Mouse (Mus musculus) v-Abl transformed pro-B cells (cell line): Measurements from ENCODE around the gene Tdrd9.

ENCODE experiments used
- in situ Hi-C, 2 experiments: fragments of 400-800 bp; cut with MboI; formaldehyde crosslinking; loops; one replicate each; pipeline ENCODE4 v1.15.1; 2025; ENCODE audit not compliant: unreplicated experiment in 2 of 2

The Tdrd9 gene

GRCm38 (mm10) chr12:111958101-111958865 is 13.1 kb upstream of the Tdrd9 start:
- in situ Hi-C loops: loop anchor here in 1 of 2 experiments (25.0 kb wide), 1 partner anchor 1071 kb away; the partner anchor contains the start of genes Cinp and Tecpr2

- in situ Hi-C loops: loop anchor here in 1 of 2 experiments (25.0 kb wide), 1 partner anchor 1076 kb away; the partner anchor contains the start of genes Cinp and Tecpr2
These were observed 8.0 kb upstream of the Tdrd9 start for GRCm38 (mm10) chr12:111963339-111963738.

- in situ Hi-C loops: loop anchor here in 1 of 2 experiments (25.0 kb wide), 1 partner anchor 1079 kb away; the partner anchor contains the start of genes Cinp and Tecpr2
These were observed 4.6 kb upstream of the Tdrd9 start, which contains the start of gene Atp5mpl for GRCm38 (mm10) chr12:111966683-111967173. Gene Atp5mpl (minus strand): TSS chr12:111966977.

- in situ Hi-C loops: loop anchor here in 1 of 2 experiments (25.0 kb wide), 1 partner anchor 1083 kb away; the partner anchor contains the start of genes Cinp and Tecpr2
These were observed 1.3 kb upstream of the Tdrd9 start for GRCm38 (mm10) chr12:111970085-111970484.

GRCm38 (mm10) chr12:111972504-111972903 is 1.1 kb downstream of the Tdrd9 start:
- in situ Hi-C loops: loop anchor here in 1 of 2 experiments (25.0 kb wide), 1 partner anchor 1085 kb away; the partner anchor contains the start of genes Cinp and Tecpr2

- in situ Hi-C loops: loop anchor here in 1 of 2 experiments (25.0 kb wide), 1 partner anchor 1087 kb away; the partner anchor contains the start of genes Cinp and Tecpr2
These were observed 3.2 kb downstream of the Tdrd9 start for GRCm38 (mm10) chr12:111974578-111974977.

- in situ Hi-C loops: no loop called here
These were observed 5.8 kb downstream of the Tdrd9 start for GRCm38 (mm10) chr12:111977138-111977537.

GRCm38 (mm10) chr12:111978274-111978673 is 6.9 kb downstream of the Tdrd9 start:
- in situ Hi-C loops: no loop called here

GRCm38 (mm10) chr12:111980887-111981367 is 9.6 kb downstream of the Tdrd9 start, which contains the start of gene Rd3l:
Gene Rd3l (minus strand): TSS chr12:111981317.
- in situ Hi-C loops: no loop called here

GRCm38 (mm10) chr12:111981831-111982230 is 10.5 kb downstream of the Tdrd9 start:
- in situ Hi-C loops: no loop called here

GRCm38 (mm10) chr12:111983165-111983564 is 11.8 kb downstream of the Tdrd9 start:
- in situ Hi-C loops: no loop called here

GRCm38 (mm10) chr12:111986756-111987155 is 15.4 kb downstream of the Tdrd9 start:
- in situ Hi-C loops: no loop called here

- in situ Hi-C loops: loop anchor here in 1 of 2 experiments (5.0 kb wide), 1 partner anchor 40 kb away; no protein-coding TSS in a partner anchor
These were observed 21.3 kb downstream of the Tdrd9 start for GRCm38 (mm10) chr12:111992626-111993025.

GRCm38 (mm10) chr12:111995161-111995560 is 23.8 kb downstream of the Tdrd9 start:
- in situ Hi-C loops: loop anchor here (5.0 kb wide), 3 partner anchors 43 to 263 kb away; no protein-coding TSS in a partner anchor

GRCm38 (mm10) chr12:111999735-112000134 is 28.4 kb downstream of the Tdrd9 start:
- in situ Hi-C loops: loop anchor here (5.0 kb wide), 3 partner anchors 47 to 267 kb away; no protein-coding TSS in a partner anchor

GRCm38 (mm10) chr12:112001223-112001622 is 29.9 kb downstream of the Tdrd9 start:
- in situ Hi-C loops: no loop called here

- in situ Hi-C loops: no loop called here
These were observed 41.3 kb downstream of the Tdrd9 start for GRCm38 (mm10) chr12:112012511-112013270.

- in situ Hi-C loops: no loop called here
These were observed 42.0 kb downstream of the Tdrd9 start for GRCm38 (mm10) chr12:112013271-112013801.

GRCm38 (mm10) chr12:112016346-112016745 is 45.0 kb downstream of the Tdrd9 start:
- in situ Hi-C loops: no loop called here

- in situ Hi-C loops: no loop called here
These were observed 51.9 kb downstream of the Tdrd9 start for GRCm38 (mm10) chr12:112023306-112023705.
